Mouse (Mus musculus) kidney, embryonic 14.5 days (tissue): ENCODE data around the gene Ngly1. TPM values are rescaled to one million over a fixed set of nuclear protein-coding genes. Genes with fewer than 3 reads are reported as not detected.

ENCODE experiments used
- ATAC-seq: fragments of 200-750 bp; cut with Nextera tagmentation; 2 replicates; pipeline ENCODE4 v1.8.0; 2017; ENCODE audit warnings: moderate number of reproducible peaks, mild to moderate bottlenecking, moderate TSS enrichment, moderate library complexity; ENCODE audit not compliant: low FRiP score, low TSS enrichment
- H3K27ac ChIP-seq: fragments of 300-500 bp; sonication (generic); 2 replicates; pipeline ENCODE4 v1.5.1; 2014; ENCODE audit warnings: low read depth, mild to moderate bottlenecking, low read length, moderate library complexity, mixed read lengths
- H3K27me3 ChIP-seq: fragments of 300-500 bp; sonication (generic); 2 replicates; pipeline ENCODE4 v1.6.1; 2014; ENCODE audit warnings: mild to moderate bottlenecking, low read length; ENCODE audit not compliant: control insufficient read depth, insufficient read depth
- H3K36me3 ChIP-seq: fragments of 300-500 bp; sonication (generic); 2 replicates; pipeline ENCODE4 v1.6.1; 2014; ENCODE audit warnings: low read length, mixed read lengths; ENCODE audit not compliant: control insufficient read depth, insufficient read depth
- H3K4me1 ChIP-seq: fragments of 300-500 bp; sonication (generic); 2 replicates; pipeline ENCODE4 v1.6.1; 2014; ENCODE audit warnings: low read length, mixed read lengths; ENCODE audit not compliant: control insufficient read depth, insufficient read depth
- H3K4me2 ChIP-seq: fragments of 300-500 bp; sonication (generic); replicated peaks from 2 replicates; pipeline ENCODE4 v1.6.1; 2014; ENCODE audit warnings: low read depth, mild to moderate bottlenecking, low read length
- H3K4me3 ChIP-seq: fragments of 300-500 bp; sonication (generic); 2 replicates; pipeline ENCODE4 v1.5.1; 2014; ENCODE audit warnings: mild to moderate bottlenecking, low read length
- H3K9ac ChIP-seq: fragments of 300-500 bp; sonication (generic); 2 replicates; pipeline ENCODE4 v1.6.1; 2014; ENCODE audit warnings: low read depth, mild to moderate bottlenecking, low read length, moderate library complexity
- H3K9me3 ChIP-seq: fragments of 300-500 bp; sonication (generic); 2 replicates; pipeline ENCODE4 v1.6.1; 2016; ENCODE audit warnings: low read length; ENCODE audit not compliant: control insufficient read depth
- WGBS: fragments of 180-500 bp; shearing (Covaris S2); extraction: QIAGEN DNeasy Blood & Tissue Kit; methylation state at CpG from one replicate; pipeline ENCODE4 v1.1.7; 2014; 5-methylcytosine and 5-hydroxymethylcytosine counted together
- polyA plus RNA-seq: library from polyadenylated mRNA; unstranded; fragments of >200 nt; fragmentation: Nextera tagmentation; extraction: Ambion mirVana; gene quantifications from 2 replicates; pipeline ENCODE4 v1.2.1, GENCODE M21; 2014

Ngly1 gene
- polyA plus RNA-seq = 28.4 and 36.6 TPM in 2 replicates

GRCm38 (mm10) chr14:16249171-16249874 lies at the start of gene Ngly1, which contains the start of gene Oxsm:
Ngly1 (plus strand) TSS chr14:16249280.
Oxsm (minus strand) TSS chr14:16249808.
- H3K4me2 ChIP-seq = peak within 1 kb of the TSS; percentile 82
- no peaks in the 10 kb centered on the region for H3K36me3 ChIP-seq
- peak; percentile 100 for ATAC-seq
- H3K4me1 ChIP-seq = peaks cover 4% of the 10 kb centered on the region; the same call in 1 of the 2 replicates
- peak within 1 kb of the TSS; percentile 72 for H3K4me3 ChIP-seq
- H3K9me3 ChIP-seq = no peaks in the 10 kb centered on the region
- peak within 1 kb of the TSS; percentile 94 for H3K9ac ChIP-seq
- WGBS = under 1% methylated on average over 60 of the region's 65 CpGs
- H3K27me3 ChIP-seq = no peaks in the 10 kb centered on the region
- peak within 1 kb of the TSS; percentile 72 for H3K27ac ChIP-seq

- 0 out of 2 replicates have a peak overlapping the region, but pooled peaks have one; percentile 12 for H3K4me2 ChIP-seq
- 0 out of 2 replicates have a peak, but pooled peaks cover 2% of the 10 kb centered on the region for H3K4me1 ChIP-seq
- ATAC-seq = no peak
- H3K9ac ChIP-seq = no peak overlapping the region
- 49% methylated on average over 6 of the region's 6 CpGs for WGBS
- H3K27ac ChIP-seq = no peak overlapping the region
- H3K27me3 ChIP-seq = no peaks in the 10 kb centered on the region
- H3K4me3 ChIP-seq = no peak overlapping the region
- no peaks in the 10 kb centered on the region for H3K36me3 ChIP-seq
- no peaks in the 10 kb centered on the region for H3K9me3 ChIP-seq
These were observed 48.7 kb upstream of the Ngly1 start for GRCm38 (mm10) chr14:16200220-16200912.

DNA sequence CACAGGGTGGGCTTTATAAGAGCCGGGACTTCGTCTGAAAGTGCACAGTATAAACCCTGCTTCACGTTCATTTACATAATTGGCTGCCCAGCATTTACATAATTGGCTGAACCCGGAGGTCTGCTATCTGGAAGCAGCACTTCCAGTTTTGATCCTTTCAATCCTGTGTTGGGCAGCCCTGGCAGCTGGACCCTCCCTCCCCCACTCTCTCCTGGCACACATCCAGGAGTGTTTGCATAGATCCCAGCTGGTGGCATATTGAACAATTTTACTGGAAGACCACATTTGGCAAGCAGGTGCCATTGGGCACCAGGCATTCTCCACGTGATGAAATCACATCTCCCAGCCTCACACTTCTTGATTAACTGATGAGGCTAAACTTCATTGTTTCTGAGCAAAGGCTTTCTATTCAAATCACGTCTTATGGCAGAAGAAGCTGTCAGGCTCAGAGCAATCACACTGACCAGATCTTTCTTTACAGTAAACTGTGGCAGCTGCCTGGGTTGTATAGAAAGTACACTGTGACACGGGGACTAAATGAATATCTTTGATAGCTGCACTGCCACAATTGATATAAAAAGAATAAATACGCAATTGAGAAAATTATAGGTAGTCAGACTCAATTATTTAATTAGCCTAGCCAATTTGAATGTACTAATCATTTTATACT lies 48.0 kb upstream of the Ngly1 start:
- Histone ChIP-seq H3K9me3 (no peaks in the 10 kb centered on the region), H3K36me3 (no peaks in the 10 kb centered on the region), H3K27ac (no peak overlapping the region), H3K27me3 (no peaks in the 10 kb centered on the region), H3K4me2 (peak overlapping the region; percentile 12; the same call in 1 of the 2 replicates), H3K4me1 (0 out of 2 replicates have a peak, but pooled peaks cover 2% of the 10 kb centered on the region), H3K9ac (no peak overlapping the region), H3K4me3 (no peak overlapping the region)
- ATAC-seq = peak; percentile 52; the same call in 1 of the 2 replicates
- 44% methylated on average over 8 of the region's 8 CpGs for WGBS

- no peaks in the 10 kb centered on the region for H3K9me3 ChIP-seq
- H3K9ac ChIP-seq = no peak overlapping the region
- H3K4me1 ChIP-seq = 0 out of 2 replicates have a peak, but pooled peaks cover 2% of the 10 kb centered on the region
- ATAC-seq = no peak
- H3K4me3 ChIP-seq = no peak overlapping the region
- no peaks in the 10 kb centered on the region for H3K36me3 ChIP-seq
- no peak overlapping the region for H3K4me2 ChIP-seq
- H3K27me3 ChIP-seq = no peaks in the 10 kb centered on the region
- no peak overlapping the region for H3K27ac ChIP-seq
- 58% methylated on average over 3 of the region's 3 CpGs for WGBS
These were observed 47.4 kb upstream of the Ngly1 start for GRCm38 (mm10) chr14:16201673-16202072.

DNA sequence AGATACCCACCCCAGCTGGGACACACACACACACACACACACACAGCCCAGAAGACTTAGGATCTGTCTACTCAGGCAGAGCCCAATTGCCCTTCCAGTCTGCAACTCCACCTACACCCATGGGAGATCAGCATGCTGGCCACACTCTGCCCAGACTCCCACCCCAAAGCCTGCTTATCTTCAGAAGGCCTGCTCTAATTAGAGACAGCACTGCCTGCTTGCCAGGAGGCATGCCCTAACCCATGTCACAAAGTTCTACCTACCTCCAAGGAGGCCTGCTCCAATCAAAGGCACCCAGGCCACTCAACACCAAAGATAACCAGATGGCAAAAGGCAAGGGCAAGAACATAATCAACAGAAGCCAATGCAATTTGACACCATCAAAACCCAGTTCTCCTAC lies 41.4 kb upstream of the Ngly1 start:
- no peak overlapping the region for H3K4me3 ChIP-seq
- no peak overlapping the region for H3K9ac ChIP-seq
- H3K4me1 ChIP-seq = no peaks in the 10 kb centered on the region
- H3K4me2 ChIP-seq = no peak overlapping the region
- no peaks in the 10 kb centered on the region for H3K36me3 ChIP-seq
- no peak overlapping the region for H3K27ac ChIP-seq
- no peaks in the 10 kb centered on the region for H3K27me3 ChIP-seq
- no peaks in the 10 kb centered on the region for H3K9me3 ChIP-seq
- no peak for ATAC-seq

- ATAC-seq = no peak
- WGBS = 59% methylated on average over 2 of the region's 2 CpGs
- Histone ChIP-seq H3K4me3 (no peak overlapping the region), H3K36me3 (no peaks in the 10 kb centered on the region), H3K27ac (no peak overlapping the region), H3K4me2 (no peak overlapping the region), H3K9me3 (no peaks in the 10 kb centered on the region), H3K4me1 (no peaks in the 10 kb centered on the region), H3K9ac (no peak overlapping the region), H3K27me3 (no peaks in the 10 kb centered on the region)
These were observed 30.1 kb upstream of the Ngly1 start for GRCm38 (mm10) chr14:16219015-16219414.

DNA sequence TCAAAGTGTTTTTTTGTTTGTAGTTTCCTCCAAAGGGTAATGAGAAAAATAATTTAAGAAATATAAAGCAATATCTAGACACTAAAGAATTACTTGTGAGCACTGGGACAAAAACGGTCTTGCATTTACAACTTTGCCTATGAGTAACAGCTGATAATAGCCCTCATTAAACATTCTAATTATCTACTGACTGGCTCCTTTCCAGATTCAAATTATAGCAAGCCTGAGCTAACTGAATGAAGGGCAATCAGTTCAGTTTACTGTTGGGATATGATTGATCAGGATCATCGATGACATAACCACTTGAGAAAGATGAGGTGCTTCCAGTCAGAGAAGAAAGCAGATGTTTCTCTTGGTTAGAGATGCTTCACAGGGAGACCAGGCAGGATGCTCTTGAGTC lies 19.7 kb upstream of the Ngly1 start:
- Histone ChIP-seq H3K9ac (no peak overlapping the region), H3K27me3 (no peaks in the 10 kb centered on the region), H3K9me3 (no peaks in the 10 kb centered on the region), H3K4me1 (no peaks in the 10 kb centered on the region), H3K36me3 (no peaks in the 10 kb centered on the region), H3K4me3 (no peak overlapping the region), H3K4me2 (no peak overlapping the region), H3K27ac (no peak overlapping the region)
- ATAC-seq = no peak
- WGBS = 86% methylated on average over 2 of the region's 2 CpGs

- no peak for ATAC-seq
- H3K4me1 ChIP-seq = no peaks in the 10 kb centered on the region
- H3K4me2 ChIP-seq = no peak overlapping the region
These were observed 18.5 kb upstream of the Ngly1 start for GRCm38 (mm10) chr14:16230581-16230980.

More at GRCm38 (mm10) chr14:16230581-16230980, 18.5 kb upstream of the Ngly1 start:
- H3K4me3 ChIP-seq = no peak overlapping the region
- H3K27me3 ChIP-seq = no peaks in the 10 kb centered on the region
- H3K27ac ChIP-seq = no peak overlapping the region
- H3K9ac ChIP-seq = no peak overlapping the region
- no peaks in the 10 kb centered on the region for H3K9me3 ChIP-seq
- no peaks in the 10 kb centered on the region for H3K36me3 ChIP-seq
